Mouse (Mus musculus) layer of hippocampus, adult 2 months (tissue): ENCODE results near the gene Sec14l1. TPM values are rescaled to one million over a fixed set of nuclear protein-coding genes. Genes with fewer than 3 reads are reported as not detected.
A peak's percentile ranks its signal among the peaks of the same experiment; 100 is the strongest.

Experiments
- DNase-seq, 2 experiments: peaks; one replicate each; pipeline ENCODE4 v3.0.0; 2022; ENCODE audit warnings: low spot score in 2 of 2
- H3K27ac ChIP-seq: fragments of 200-600 bp; 2 replicates; pipeline ENCODE4 v1.8.1; 2022
- H3K4me3 ChIP-seq: fragments of 200-600 bp; 2 replicates; pipeline ENCODE4 v1.8.1; 2022; ENCODE audit warnings: mild to moderate bottlenecking
- CTCF ChIP-seq: fragments of 200-600 bp; conservative IDR thresholded peaks from 2 replicates; pipeline ENCODE4 v1.8.1; 2022; ENCODE audit warnings: antibody characterized with exemption, mild to moderate bottlenecking, moderate library complexity
- total RNA-seq, 2 experiments: library from RNA; stranded (reverse); gene quantifications; 2 replicates each; pipeline ENCODE4 v1.2.3; 2021

Sec14l1 gene
- total RNA-seq, 2 experiments from 2014 or later = 226 to 239 TPM

GRCm38 (mm10) chr11:117105850-117106249, 9.1 kb upstream of the Sec14l1 start:
- H3K27ac ChIP-seq = peak overlapping the region; percentile 25; the same call in 1 of the 2 replicates
- no peak for TF ChIP-seq CTCF
- no peak overlapping the region for H3K4me3 ChIP-seq
- no peak for DNase-seq

GRCm38 (mm10) chr11:117106633-117107334, 8.2 kb upstream of the Sec14l1 start:
- Histone ChIP-seq H3K4me3 (no peak overlapping the region), H3K27ac (peak overlapping the region; percentile 2; the same call in 1 of the 2 replicates)
- DNase-seq = no peak
- TF ChIP-seq CTCF = peak; percentile 30

- TF ChIP-seq CTCF = no peak
- Histone ChIP-seq H3K4me3 (no peak overlapping the region), H3K27ac (no peak overlapping the region)
- no peak for DNase-seq
Observed at GRCm38 (mm10) chr11:117107837-117108236, 7.1 kb upstream of the Sec14l1 start.

- no peak overlapping the region for H3K4me3 ChIP-seq
- peak overlapping the region; percentile 53 for H3K27ac ChIP-seq
- DNase-seq = peak in 1 of 2 experiments; percentile 47
- TF ChIP-seq CTCF = no peak
Observed at GRCm38 (mm10) chr11:117108595-117108994, 6.4 kb upstream of the Sec14l1 start.

GRCm38 (mm10) chr11:117109179-117109954, 5.6 kb upstream of the Sec14l1 start:
- no peak overlapping the region for H3K4me3 ChIP-seq
- DNase-seq = no peak
- TF ChIP-seq CTCF = no peak
- peak overlapping the region; percentile 53; the same call in 1 of the 2 replicates for H3K27ac ChIP-seq

DNA sequence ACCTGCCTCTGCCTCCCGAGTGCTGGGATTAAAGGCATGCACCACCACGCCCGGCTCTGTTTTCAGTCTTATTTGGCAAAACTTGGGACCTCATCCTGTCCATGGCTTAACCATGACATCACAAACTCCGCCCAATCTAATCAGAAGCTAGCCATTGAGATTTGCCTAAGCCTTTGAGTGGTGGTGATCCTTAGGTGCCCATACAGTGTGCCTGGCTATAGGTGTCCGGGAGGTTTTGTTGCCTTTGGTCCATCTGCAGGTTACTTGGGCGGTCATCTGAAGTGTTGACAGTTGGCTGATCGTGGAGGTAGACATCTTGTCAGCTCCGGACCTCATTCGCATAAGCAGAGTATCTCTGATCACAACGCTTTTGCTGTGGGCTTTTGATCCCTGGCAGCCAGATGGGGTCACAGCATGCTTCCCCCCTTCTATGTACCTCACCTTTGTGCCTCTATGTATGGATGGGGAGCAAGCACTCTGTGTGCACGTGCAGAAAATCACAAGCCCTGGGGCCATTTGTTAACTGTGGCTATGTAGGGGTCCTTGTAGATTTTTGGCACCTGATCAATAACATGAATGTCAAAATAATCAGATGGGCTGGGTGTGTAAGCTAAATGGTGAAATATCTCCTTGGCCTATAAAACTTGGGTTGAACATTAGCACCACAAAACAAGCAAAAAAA, 2.9 kb upstream of the Sec14l1 start:
- no peak overlapping the region for H3K4me3 ChIP-seq
- no peak for TF ChIP-seq CTCF
- H3K27ac ChIP-seq = no peak overlapping the region
- DNase-seq = no peak

DNA sequence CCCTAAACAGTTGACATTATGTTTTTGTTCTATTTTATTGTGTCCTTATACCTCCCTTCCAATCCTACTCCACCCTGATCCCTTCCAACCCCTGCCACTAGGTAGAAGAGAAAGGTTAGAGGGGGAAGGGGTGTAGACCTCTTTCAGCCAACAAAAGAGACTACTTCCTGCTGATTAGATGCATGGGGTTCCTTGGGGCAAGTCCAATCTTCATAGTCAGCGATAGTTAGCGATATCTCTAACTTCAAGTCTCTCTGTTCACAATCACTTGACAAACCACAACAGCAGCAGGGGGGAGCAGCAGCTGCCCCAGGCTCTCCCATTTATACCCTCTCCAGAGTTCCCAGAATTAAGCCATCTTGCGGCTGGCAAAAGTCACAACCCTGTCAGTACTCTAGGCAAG, 2.3 kb upstream of the Sec14l1 start:
- TF ChIP-seq CTCF = no peak
- DNase-seq = no peak
- no peak overlapping the region for H3K4me3 ChIP-seq
- H3K27ac ChIP-seq = no peak overlapping the region; the same call in 1 of the 2 replicates

- DNase-seq = no peak
- Histone ChIP-seq H3K27ac (peak overlapping the region; percentile 99; the same call in 1 of the 2 replicates), H3K4me3 (no peak overlapping the region)
- peak; percentile 74 for TF ChIP-seq CTCF
Observed at GRCm38 (mm10) chr11:117113377-117113776, 1.6 kb upstream of the Sec14l1 start.

GRCm38 (mm10) chr11:117114231-117114591, 757 bp upstream of the Sec14l1 start:
- Histone ChIP-seq H3K4me3 (peak overlapping the region; percentile 99), H3K27ac (peak overlapping the region; percentile 99)
- peak in 1 of 2 experiments; percentile 37 for DNase-seq
- peak; percentile 49 for TF ChIP-seq CTCF

- Histone ChIP-seq H3K4me3 (peak overlapping the region; percentile 99), H3K27ac (peak overlapping the region; percentile 99)
- peak in 1 of 2 experiments; percentile 59 for DNase-seq
- no peak for TF ChIP-seq CTCF
Observed at GRCm38 (mm10) chr11:117115346-117116219, 615 bp downstream of the Sec14l1 start.

GRCm38 (mm10) chr11:117116350-117117303, 1.7 kb downstream of the Sec14l1 start:
- Histone ChIP-seq H3K4me3 (peak overlapping the region; percentile 99), H3K27ac (peak overlapping the region; percentile 99)
- TF ChIP-seq CTCF = no peak
- no peak for DNase-seq

DNA sequence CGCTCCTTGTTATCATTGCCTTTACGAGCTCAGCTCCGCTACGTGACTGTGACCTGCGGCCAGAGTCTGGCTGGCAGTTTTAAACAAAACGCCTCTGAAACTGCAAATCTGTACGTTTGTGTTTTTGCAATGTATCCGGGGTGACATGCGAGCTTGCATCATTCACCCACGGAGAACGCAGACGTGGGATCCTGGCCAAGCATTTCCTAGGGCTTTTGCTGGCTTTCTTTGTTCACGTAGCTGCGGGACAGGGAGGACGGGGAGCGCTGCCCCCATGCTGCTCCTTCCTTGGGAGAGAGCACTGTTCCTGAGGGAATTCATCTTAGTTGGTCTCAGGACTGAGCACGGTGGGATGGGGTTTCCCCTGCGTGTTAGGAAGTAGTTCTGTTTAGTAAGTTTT, 2.4 kb downstream of the Sec14l1 start:
- TF ChIP-seq CTCF = no peak
- peak overlapping the region; percentile 99 for H3K27ac ChIP-seq
- no peak for DNase-seq
- peak overlapping the region; percentile 99 for H3K4me3 ChIP-seq
